Mouse (Mus musculus): ENCODE measurements around the gene 2810408A11Rik.
A peak's percentile ranks its signal among the peaks of the same experiment; 100 is the strongest.

2810408A11Rik gene

GRCm38 (mm10) chr11:69900471-69901405 is at the start of gene 2810408A11Rik, which contains the start of gene Neurl4:
Gene 2810408A11Rik, minus strand, starts transcription at chr11:69900987.
Gene Neurl4, plus strand, starts transcription at chr11:69901072.
- DNase-seq = peak; percentile 93 to 95

- peak; percentile 86 to 91 for DNase-seq
These were observed 48.0 kb upstream of the 2810408A11Rik start for GRCm38 (mm10) chr11:69948763-69949150.

GRCm38 (mm10) chr11:69948066-69948762 is 47.4 kb upstream of the 2810408A11Rik start, which contains the start of gene Slc2a4:
Gene Slc2a4, minus strand, starts transcription at chr11:69948188.
- DNase-seq = peak; percentile 94 to 95

GRCm38 (mm10) chr11:69947337-69948065 is 46.7 kb upstream of the 2810408A11Rik start:
- DNase-seq = peak in 1 of 2 experiments; percentile 35

GRCm38 (mm10) chr11:69945997-69946891 is 45.5 kb upstream of the 2810408A11Rik start:
- no peak for DNase-seq

GRCm38 (mm10) chr11:69945216-69945615 is 44.4 kb upstream of the 2810408A11Rik start:
- DNase-seq = no peak

- no peak for DNase-seq
These were observed 40.2 kb upstream of the 2810408A11Rik start for GRCm38 (mm10) chr11:69940962-69941361.

- DNase-seq = no peak
These were observed 38.9 kb upstream of the 2810408A11Rik start for GRCm38 (mm10) chr11:69939731-69940130.

- DNase-seq = no peak
These were observed 38.4 kb upstream of the 2810408A11Rik start for GRCm38 (mm10) chr11:69939181-69939580.

GRCm38 (mm10) chr11:69938401-69938979 is 37.7 kb upstream of the 2810408A11Rik start:
- no peak for DNase-seq

- no peak for DNase-seq
These were observed 37.0 kb upstream of the 2810408A11Rik start for GRCm38 (mm10) chr11:69937834-69938233.

GRCm38 (mm10) chr11:69937385-69937784 is 36.6 kb upstream of the 2810408A11Rik start:
- no peak for DNase-seq

- DNase-seq = no peak
These were observed 36.0 kb upstream of the 2810408A11Rik start for GRCm38 (mm10) chr11:69936714-69937347.

GRCm38 (mm10) chr11:69936156-69936555 is 35.4 kb upstream of the 2810408A11Rik start:
- DNase-seq = no peak

GRCm38 (mm10) chr11:69935137-69935879 is 34.5 kb upstream of the 2810408A11Rik start, which contains the start of gene Ybx2:
Gene Ybx2, plus strand, starts transcription at chr11:69935796.
- DNase-seq = peak; percentile 87

GRCm38 (mm10) chr11:69934681-69935080 is 33.9 kb upstream of the 2810408A11Rik start:
- DNase-seq = no peak

GRCm38 (mm10) chr11:69934169-69934568 is 33.4 kb upstream of the 2810408A11Rik start:
- peak; percentile 90 to 95 for DNase-seq

- DNase-seq = no peak
These were observed 32.3 kb upstream of the 2810408A11Rik start for GRCm38 (mm10) chr11:69933066-69933465.

GRCm38 (mm10) chr11:69932254-69932653 is 31.5 kb upstream of the 2810408A11Rik start:
- no peak for DNase-seq

GRCm38 (mm10) chr11:69931769-69932168 is 31.0 kb upstream of the 2810408A11Rik start:
- no peak for DNase-seq

All from lung, postnatal 4 days (tissue).